Mouse (Mus musculus) spleen, adult 2 months (tissue): ENCODE measurements at regions not wholly inside any gene's neighbourhood (a gene's known extent, or its start where the extent isn't known, plus 50 kb on each side); places are given as distances from the start of the nearest gene placed in this dataset.

ENCODE experiments used
- CTCF ChIP-seq: fragments of 200-500 bp; IDR thresholded peaks from 2 replicates; pipeline ENCODE4 v1.5.1; 2011; ENCODE audit warnings: mild to moderate bottlenecking, inconsistent platforms; ENCODE audit not compliant: insufficient read depth, insufficient read length, insufficient replicate concordance; ENCODE audit errors: extremely low read depth
- POLR2A ChIP-seq: fragments of 200-500 bp; IDR thresholded peaks from 2 replicates; pipeline ENCODE4 v1.6.1; 2011; ENCODE audit warnings: low read depth, low read length, inconsistent platforms

GRCm38 (mm10) chr5:4561139-4561470 is 196.7 kb downstream of the Fzd1 start:
- TF ChIP-seq CTCF (no peak), POLR2A (no peak)
